Mouse (Mus musculus): ENCODE measurements at regions not wholly inside any gene's neighbourhood (a gene's known extent, or its start where the extent isn't known, plus 50 kb on each side); places are given as distances from the start of the nearest gene placed in this dataset.
"Not testable (repeated sequence)": the region's sequence is repeated elsewhere in the genome, so short reads cannot be mapped to it uniquely, and the experiment has no call there.

DNA sequence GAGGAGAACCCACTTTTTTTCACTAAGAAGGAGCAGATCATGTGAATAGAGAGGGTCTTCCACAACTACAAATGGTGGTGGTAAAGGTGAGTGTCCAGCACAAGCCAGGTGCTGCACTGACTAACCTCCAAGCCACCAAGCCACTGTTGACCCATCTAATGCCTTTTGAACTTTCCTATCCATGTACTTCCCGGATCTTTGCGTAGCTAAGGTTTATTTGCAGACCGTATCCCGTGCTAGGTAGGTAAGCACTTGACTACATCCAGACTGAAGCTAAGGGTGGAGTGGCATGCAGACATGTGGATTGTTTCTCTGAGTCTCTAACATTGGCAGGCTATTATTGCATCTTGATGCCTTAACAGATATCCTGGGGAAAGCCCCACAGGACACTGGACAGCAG, 65.2 kb downstream of the Zbtb18 start:
- TF ChIP-seq POLR2A (IDR thresholded peaks at IDR 0.05; ENCODE audit: borderline replicate concordance, low read depth, low read length); CTCF (IDR thresholded peaks at IDR 0.05; ENCODE audit: low read depth, low read length): not testable (repeated sequence)

Measured in bone marrow macrophage, adult 2 months (primary cell).